Mouse (Mus musculus) adrenal gland, adult (tissue): ENCODE results near the gene Ncapd2.
A peak's percentile ranks its signal among the peaks of the same experiment; 100 is the strongest.

Source experiments
- DNase-seq, 2 experiments: peaks; one replicate each; pipeline ENCODE4 v3.0.0; 2022 to 2023; ENCODE audit warnings: low spot score in 1 of 2; ENCODE audit not compliant: inconsistent age in 2 of 2

Ncapd2 gene

GRCm38 (mm10) chr6:125215148-125215954, 23.9 kb upstream of the Ncapd2 start, which contains the start of gene Vamp1:
Gene Vamp1, plus strand, starts transcription at chr6:125215551.
- DNase-seq: peak; percentile 96 to 99

- DNase-seq: peak in 1 of 2 experiments; percentile 64
Measured at GRCm38 (mm10) chr6:125213715-125214114, 22.2 kb upstream of the Ncapd2 start.

- peak in 1 of 2 experiments; percentile 51 for DNase-seq
Measured at GRCm38 (mm10) chr6:125213129-125213528, 21.6 kb upstream of the Ncapd2 start.

GRCm38 (mm10) chr6:125212621-125213020, 21.1 kb upstream of the Ncapd2 start:
- peak; percentile 47 to 86 for DNase-seq

GRCm38 (mm10) chr6:125210436-125210835, 18.9 kb upstream of the Ncapd2 start:
- no peak for DNase-seq

GRCm38 (mm10) chr6:125197166-125197565, 5.7 kb upstream of the Ncapd2 start:
- peak in 1 of 2 experiments; percentile 75 for DNase-seq

GRCm38 (mm10) chr6:125196301-125196700, 4.8 kb upstream of the Ncapd2 start:
- DNase-seq: peak in 1 of 2 experiments; percentile 74

GRCm38 (mm10) chr6:125195541-125196075, 4.1 kb upstream of the Ncapd2 start:
- peak in 1 of 2 experiments; percentile 36 for DNase-seq

GRCm38 (mm10) chr6:125193390-125193789, 1.9 kb upstream of the Ncapd2 start:
- no peak for DNase-seq

GRCm38 (mm10) chr6:125192841-125193240, 1.3 kb upstream of the Ncapd2 start:
- peak in 1 of 2 experiments; percentile 62 for DNase-seq

- peak; percentile 93 to 98 for DNase-seq
Measured at GRCm38 (mm10) chr6:125192016-125192714, 664 bp upstream of the Ncapd2 start.

GRCm38 (mm10) chr6:125190816-125191215, 685 bp downstream of the Ncapd2 start:
- DNase-seq: no peak

GRCm38 (mm10) chr6:125186203-125186602, 5.3 kb downstream of the Ncapd2 start:
- DNase-seq: no peak

- DNase-seq: peak in 1 of 2 experiments; percentile 36
Measured at GRCm38 (mm10) chr6:125182133-125182532, 9.4 kb downstream of the Ncapd2 start.

GRCm38 (mm10) chr6:125179601-125180000, 11.9 kb downstream of the Ncapd2 start:
- peak; percentile 65 to 76 for DNase-seq

GRCm38 (mm10) chr6:125175469-125175868, 16.0 kb downstream of the Ncapd2 start:
- no peak for DNase-seq

- peak; percentile 80 to 93 for DNase-seq
Measured at GRCm38 (mm10) chr6:125173256-125173655, 18.2 kb downstream of the Ncapd2 start.

GRCm38 (mm10) chr6:125172474-125172873, 19.0 kb downstream of the Ncapd2 start:
- DNase-seq: peak in 1 of 2 experiments; percentile 68

- DNase-seq: peak in 1 of 2 experiments; percentile 66
Measured at GRCm38 (mm10) chr6:125170194-125170593, 21.3 kb downstream of the Ncapd2 start.

GRCm38 (mm10) chr6:125168086-125168485, 23.4 kb downstream of the Ncapd2 start:
- no peak for DNase-seq

- DNase-seq: peak; percentile 69 to 74
Measured at GRCm38 (mm10) chr6:125166861-125167650, 24.4 kb downstream of the Ncapd2 start.
